Mouse (Mus musculus) adrenal gland, adult 2 months (tissue): ENCODE measurements around the gene Arl4a. TPM values are rescaled to one million over a fixed set of nuclear protein-coding genes. Genes with fewer than 3 reads are reported as not detected.
A peak's percentile ranks its signal among the peaks of the same experiment; 100 is the strongest.

ENCODE experiments used
- DNase-seq: peaks from one replicate; pipeline ENCODE4 v3.0.0; 2021
- polyA plus RNA-seq: library from polyadenylated mRNA; depleted of rRNA; stranded (reverse); fragments of >200 nt; gene quantifications from 2 replicates; pipeline ENCODE4 v1.2.3, GENCODE M21; 2012
- total RNA-seq, 2 experiments: library from RNA; stranded (reverse); gene quantifications; 2 replicates each; pipeline ENCODE4 v1.2.3; 2021

Arl4a gene
- total and polyA plus RNA-seq, 3 experiments = 9.9 to 99.1 (median 91.3) TPM

DNA sequence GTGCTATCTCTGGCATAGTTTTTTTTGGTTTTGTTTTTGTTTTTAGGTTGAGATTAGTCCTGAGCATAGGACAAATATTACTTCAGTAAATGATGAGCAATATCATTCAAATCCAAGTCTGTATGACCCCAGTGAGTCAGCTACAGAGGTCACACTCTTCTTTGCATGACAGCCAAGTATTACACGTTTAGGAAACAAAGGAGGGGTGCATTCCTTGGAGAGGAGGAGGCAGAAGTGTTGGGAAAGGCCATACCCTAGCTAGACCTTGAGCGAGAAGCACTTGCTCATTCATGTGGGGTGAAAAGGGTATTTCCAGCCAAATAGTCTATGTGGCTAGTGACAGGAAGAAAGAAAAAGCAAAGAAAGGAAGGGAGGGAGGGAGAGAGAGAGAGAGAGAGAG, 28.0 kb downstream of the Arl4a start:
- peak; percentile 60 for DNase-seq

DNA sequence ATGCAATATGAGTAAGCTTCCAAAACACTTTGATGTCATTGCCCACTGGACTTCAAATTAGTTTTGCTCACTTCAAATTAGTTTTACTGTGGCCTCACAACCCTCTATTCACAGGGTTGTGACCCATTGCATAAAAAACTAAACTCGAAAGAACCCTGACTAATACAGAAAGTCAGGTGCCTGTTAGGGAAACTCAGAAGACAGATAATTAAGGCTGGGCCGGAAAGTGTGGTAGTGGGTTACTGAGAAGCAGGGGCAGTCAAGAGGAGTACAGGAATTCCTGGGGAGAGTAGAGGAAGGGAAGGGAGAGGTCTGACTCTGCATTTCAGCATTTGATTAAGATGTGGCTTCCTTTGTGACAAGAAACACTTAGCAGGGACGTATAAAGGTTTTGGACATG, 29.4 kb downstream of the Arl4a start:
- DNase-seq = no peak

DNA sequence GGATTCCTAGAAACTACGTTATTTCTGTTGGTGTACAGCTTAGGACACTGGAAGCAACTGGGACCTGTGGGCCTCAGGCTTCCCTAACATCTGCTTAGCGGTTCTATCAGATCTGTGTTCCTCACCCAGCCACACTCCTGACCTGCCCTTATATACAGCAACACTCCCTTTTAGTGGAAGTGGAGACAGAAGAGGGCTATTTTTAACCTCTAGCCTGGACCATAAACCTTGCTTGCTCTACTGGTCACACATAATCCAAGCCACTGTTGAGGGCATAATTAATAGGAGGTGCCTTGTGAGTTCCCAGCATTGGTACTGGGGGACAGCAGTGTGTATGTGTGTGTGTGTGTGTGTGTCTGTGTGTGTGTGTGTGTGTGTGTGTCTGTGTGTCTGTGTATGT, 33.1 kb downstream of the Arl4a start:
- DNase-seq = no peak

DNA sequence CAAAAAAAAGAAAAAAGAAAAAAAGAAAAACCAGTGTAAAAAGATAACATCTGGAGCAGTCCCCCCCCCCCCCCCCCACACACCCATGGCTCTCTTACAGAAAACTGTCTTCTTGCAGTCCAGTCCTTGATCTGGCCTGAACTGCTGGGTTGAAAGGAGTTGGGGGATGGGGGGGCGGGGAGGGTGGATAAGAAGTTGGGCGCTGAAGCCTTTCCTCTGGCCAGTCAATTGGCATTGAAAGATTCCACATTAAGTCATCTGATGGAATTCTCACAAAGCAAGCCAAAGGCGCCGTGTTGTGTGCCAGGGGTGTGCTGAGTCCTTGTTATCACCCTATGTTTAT, 39.0 kb downstream of the Arl4a start:
- no peak for DNase-seq

DNA sequence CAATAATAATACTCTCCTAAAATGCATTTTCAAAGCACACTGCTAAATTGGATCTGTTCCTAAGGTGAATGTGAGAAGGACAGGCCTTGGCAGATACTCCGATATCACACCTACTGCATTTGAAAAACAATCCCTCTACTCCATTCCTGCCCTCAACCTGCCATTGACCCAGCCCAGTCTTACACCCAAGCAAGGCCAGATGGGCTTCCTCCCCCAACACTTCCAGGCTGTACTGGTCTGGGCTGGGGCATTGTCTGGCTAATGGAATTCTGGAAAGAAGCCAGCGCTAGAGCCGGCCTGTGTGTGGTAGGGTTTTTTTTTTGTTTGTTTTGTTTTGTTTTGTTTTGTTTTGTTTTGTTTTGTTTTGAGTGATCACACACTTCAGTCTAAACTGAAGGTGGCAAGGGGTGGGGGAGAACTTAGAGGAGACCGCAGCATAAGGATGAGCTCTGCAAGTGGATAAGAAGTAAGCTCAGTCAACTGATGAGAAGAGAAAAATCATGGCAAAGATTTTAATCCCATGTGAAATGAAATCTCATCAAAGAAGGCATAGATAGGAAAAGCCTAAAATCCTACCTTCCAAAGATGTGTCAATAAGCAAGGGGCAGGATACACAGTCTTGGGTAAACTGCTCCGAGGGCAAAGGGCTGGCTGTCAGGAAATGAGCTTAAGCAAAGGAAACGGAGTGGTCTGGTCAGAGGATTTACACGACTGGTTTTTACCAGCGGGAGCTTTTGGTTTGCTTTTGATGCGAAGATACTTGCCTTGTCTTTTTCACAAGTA, 39.6 kb downstream of the Arl4a start:
- DNase-seq = no peak

DNA sequence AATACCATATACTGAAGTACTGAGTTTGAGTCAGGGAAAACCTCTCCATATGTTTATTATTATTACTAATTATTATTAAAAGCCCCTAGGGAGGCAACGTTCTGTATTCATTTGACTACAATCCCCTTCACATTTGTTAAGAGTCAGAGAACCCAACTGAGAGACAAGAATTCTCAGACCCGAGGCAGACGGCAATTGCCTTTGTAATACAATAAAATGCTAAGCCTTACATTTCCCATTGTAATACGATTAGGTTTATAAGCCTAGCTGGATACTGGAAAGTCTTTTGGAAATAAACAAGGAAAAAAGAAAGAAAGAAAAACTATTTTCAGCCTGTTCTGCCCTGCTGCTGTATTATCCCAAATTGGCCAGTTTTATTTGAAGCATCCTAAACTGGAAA, 40.2 kb downstream of the Arl4a start:
- no peak for DNase-seq

DNA sequence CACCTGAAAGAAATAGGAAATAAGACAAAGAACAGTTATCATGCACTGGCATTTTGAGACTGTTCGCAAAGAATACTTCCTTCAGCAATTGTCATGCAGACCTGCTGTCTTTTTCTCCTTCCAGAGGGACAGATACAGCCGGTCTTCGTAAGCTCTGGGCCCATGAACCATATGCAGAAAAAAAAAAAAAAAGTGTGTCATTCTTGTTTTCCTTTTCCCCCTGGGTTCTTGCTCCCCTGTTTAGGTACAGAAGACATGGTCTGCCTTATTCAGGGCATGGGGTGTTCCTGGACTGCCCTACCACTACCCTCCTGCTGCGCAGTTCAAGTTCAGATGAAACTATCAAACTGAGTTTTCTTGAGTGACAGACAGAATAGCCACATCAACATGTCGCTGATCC, 41.8 kb downstream of the Arl4a start:
- DNase-seq = no peak

DNA sequence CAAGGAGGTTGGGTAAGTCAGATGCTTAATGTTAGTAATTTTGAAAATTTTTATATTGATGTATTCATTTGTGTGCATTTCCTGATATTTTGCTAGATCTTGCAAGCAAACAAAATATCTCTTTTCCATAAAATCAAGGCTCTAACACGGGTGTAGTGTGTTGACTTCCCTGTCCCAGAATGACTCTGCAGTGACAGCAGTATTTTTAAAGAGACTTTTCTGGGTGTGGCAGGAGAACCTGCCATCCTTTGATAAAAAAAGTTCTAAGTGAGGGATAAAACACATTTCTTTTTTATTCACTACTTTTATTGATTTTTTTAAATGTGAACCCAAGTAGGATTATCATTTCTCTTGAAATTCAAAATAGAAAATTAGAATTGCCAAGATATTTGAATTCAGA, 42.2 kb downstream of the Arl4a start:
- no peak for DNase-seq

DNA sequence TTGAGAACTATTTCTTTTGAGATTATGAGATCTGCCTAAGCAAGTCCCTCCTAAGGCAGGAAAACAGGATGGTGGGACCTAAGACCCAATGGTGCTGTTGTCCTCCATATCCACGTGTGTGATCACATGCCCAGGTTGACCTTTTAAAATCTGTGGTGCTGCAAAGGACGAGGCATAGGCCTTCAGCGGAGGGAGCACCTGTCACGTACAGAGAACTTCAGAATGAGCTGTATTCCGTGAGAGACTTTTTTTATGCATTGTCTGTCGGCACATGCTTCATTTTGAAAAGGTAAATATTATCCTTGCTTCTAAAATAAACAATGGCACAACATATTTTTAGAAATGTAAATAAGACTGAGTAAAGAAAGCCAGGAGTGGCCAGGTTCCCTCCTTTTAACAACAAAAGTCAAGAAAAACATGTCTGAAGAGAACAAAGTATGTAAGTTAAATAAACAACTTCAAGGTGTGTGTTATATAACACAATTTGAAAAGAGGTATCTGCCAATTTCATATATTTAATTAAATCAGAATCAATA, 45.0 kb downstream of the Arl4a start:
- no peak for DNase-seq

DNA sequence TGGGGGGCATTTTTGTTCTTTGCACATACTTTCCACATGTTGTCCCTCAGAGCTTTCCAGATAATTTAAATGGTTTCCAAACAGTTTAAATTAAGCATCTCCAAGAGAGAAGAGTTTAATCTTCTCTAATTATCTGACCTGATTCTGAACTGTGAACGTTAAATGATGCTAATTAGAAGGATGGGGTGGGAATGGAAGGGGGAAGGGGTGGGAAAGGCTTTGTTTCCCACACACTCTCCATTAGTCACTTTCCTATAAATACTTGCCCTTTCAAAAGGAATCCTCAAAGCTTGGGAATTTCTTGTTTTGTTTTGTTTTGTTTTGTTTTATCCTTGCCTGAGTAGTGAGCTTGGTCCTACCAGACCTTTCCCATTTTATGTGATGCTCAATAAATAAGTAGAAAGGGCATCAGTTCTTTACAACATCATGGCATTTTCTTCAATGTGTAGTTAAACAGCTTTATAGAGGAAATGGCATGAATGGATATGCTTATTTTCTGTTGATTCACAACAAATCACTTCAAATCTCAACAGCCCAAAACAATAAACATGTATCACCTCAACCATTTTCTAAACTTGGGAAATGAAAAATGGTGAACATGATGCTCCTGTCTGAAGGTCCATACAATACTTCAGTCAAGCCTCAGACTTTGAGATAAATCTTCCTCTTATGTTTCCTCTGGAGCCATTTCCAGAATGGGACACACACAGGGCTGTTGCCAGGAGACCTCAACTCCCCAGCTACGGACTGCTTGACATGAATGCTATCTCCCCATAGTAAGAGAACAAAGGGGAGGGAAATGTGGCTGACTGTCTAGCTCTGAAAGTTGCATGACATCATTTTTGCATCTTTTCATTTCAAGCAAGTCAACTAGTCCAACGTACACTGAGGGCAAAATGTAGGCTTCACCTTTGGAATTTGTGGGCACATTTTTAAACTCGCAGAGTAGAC, 46.7 kb downstream of the Arl4a start:
- DNase-seq = no peak

DNA sequence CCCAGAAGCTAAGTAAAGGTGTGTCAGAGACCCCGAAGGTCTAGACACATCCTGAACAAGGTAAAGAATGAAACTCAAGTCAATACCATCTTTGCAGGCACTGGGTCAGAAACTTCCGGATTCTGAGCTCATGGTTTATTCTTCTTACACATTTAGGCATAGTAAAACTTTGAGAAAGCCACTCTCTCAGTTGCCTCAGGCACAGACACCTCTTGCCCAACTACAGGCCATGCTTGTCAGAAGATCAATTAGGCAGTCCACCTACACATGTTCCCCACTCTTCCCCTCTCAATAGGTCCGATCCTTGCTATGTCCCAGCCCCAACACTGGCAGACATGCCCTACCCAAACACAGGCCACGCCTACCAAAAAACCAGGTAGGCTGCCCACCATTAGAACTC, 48.7 kb downstream of the Arl4a start:
- DNase-seq = no peak

DNA sequence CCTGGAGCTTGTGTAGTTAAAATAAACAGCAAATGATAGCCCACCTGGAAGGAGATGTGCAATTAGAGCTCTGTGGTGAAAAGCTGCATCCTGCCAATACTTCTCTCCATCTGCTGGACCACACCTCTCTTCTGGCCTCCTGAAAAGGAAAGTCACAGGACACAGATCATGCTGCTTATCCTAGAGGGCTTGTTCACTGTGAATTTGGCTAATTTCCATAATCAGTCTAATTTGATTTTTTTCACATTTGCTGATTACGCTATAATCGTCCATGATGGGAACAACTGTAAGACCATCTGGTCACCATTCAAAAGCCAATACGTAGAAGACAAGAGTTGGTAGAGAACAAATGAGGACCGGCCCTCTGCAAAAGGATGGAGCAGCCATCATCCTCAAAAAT, 50.6 kb downstream of the Arl4a start:
- DNase-seq = no peak

DNA sequence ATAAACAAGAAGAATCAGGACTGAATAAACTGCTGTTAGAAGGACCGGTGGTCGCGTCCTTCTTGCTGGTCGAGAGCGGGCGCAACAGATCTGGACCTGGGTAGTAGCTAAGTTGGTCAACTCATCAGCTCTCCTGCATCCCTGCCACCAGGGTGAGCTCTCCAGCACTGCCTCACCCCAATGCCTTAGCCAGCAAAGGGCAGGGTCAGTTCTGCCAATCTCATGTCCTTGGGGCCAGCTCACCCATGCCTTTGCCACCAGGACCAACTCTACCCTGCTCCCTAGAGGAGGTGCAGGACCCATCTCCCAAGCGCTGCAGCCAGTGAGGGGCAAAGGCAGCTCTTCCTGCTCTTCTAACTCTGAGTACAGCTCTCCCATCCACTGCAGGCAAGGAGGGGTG, 52.2 kb downstream of the Arl4a start:
- peak; percentile 51 for DNase-seq

DNA sequence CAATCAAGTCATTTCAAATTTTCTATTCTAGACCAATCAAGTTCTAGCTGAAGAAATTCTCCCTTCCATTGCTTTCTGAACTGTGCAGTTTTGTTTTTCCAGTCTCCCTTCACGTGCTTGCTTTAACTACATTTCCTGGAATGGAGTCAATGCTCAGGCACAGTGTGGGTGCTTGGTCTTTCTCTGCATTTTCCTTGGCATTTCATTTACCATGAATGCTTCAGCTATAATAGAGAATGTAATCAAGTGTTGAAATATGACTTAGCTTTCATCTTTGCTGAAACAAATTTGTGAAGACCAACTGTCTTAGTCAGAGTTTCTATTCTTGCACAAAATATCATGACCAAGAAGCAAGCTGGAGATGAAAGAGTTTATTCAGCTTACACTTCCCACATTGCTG, 58.0 kb downstream of the Arl4a start:
- DNase-seq = no peak

DNA sequence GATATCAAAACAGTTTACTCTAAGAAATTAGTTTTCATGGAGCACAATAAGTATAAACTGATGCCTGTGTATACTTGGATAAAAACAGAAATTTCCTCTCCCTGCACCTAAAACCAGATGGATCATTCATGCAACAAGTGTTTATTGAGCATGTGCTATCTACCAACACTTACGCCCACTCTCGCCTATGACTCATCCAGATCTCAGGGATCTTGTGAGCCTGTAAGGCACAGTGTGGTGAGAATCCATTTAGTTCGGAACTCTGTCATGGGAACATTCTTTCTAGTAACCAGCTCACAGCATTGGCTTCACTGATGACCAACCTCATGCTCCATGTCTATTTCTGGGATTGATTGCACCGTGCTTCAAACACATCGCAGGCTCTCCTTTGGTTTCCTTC, 58.8 kb downstream of the Arl4a start:
- DNase-seq = no peak

DNA sequence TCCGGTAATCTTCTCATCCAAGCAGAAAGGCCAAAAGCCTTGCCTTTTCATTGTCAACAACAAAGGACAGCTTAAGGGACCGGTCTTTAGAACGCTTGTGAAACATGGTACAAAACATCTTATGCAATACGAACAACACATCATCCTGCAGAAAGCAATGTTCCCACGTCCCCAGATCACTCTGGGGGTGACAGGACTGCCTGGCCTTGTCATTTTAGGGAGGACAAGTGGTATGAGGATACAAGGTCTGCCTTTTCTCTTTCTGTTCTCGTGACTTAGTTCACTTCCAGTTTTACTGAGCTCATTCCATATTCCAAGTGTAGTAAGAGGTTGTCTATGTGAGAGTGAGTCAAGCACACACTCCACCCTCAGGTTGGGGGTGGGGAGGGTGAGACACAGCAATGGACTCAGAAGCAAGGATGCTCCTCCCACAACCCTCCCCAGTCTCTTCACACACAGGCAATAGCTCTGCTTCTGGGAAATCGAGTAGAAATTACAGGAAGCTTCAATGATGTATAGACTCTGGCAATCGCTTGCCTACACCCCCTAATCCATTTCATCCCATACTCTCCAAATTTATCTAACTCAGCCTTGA, 59.7 kb downstream of the Arl4a start:
- DNase-seq = peak; percentile 70

DNA sequence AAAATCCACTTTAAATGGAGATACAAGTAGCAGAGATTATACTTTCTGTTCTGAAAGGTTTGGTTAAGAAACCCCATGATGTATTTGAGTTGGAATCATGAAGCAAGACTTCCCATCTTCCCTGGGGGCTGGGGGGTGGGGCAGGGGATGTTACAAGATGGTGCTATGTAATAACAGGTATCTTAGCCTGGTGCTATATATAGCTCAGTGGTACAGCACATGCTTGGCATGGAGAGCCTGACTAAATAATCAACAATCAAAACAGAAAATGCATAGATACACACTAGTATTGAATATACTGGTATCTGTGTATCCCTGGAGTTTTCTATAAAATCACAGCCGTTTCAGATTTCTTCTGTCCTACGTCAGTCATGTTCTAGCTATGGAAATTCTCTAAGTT, 61.4 kb downstream of the Arl4a start:
- DNase-seq = no peak

DNA sequence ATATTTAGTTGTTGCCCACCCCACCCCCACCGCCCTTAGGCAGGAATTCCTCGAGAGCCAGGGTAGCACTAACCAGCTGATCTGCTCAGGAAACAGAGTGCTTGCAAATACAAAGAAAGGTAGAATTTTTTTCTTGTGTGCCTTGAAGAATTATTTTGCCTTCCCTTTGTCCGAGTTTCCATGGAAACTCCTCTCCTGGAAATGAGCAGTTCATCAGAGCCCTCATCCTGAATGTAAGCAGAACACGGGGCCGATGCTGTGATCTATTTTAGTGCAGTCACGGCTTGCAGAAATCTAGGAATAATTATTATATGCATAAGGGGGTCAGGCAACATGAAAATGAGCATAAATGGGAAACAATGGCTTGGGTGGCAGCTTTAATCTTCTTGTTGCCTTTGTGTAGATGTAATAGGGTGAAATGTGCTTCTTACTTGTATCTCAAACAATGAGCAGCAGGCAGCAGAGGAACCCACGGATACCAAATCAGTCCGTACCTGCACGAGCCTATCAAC, 61.9 kb downstream of the Arl4a start:
- DNase-seq = no peak

DNA sequence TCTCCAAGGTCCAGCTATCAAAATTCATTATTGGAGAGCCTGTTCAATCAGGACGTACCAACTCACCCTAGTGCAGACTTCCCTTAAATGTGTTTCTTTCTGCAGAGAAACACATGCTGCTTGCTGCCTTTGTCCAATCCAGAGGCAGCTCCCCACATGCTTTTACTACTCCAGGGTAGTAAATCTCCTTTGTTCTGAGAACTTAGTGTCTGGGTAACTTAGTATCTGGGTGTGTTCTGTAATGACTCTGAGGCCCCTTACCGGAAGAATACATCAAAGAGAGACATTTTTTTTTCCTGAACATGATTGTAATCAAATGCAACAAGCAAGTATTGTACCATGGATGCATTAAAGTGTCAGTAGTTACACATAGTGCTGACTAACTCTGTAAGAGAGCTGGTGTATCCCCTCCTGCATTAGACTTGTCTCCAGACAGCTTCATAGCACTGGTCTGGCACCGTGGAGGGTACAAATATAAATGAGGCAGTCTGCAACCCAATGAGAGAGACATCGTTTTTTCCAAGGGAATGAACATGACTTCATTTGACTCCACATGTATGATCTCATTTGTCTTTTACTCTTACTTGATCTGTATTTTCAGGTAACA, 62.7 kb downstream of the Arl4a start:
- DNase-seq = no peak

DNA sequence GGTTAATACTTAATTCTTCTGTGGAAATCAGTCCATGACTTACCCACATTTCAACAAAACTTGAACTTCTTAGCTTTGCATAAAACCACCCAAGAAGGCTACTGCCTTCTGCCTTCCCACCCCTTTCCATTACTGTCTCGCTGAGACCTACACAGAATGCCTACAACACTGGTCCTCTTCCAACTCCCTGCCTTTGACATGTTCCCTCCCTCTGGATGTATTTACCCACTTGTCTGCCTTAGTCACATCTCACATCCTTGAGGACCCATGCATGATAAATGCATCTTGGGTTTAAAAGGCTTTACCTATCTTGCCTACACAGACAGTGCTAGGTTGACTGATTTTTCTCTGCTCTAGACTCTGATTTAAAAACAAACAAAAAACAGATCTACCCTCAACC, 63.6 kb downstream of the Arl4a start:
- DNase-seq = no peak

DNA sequence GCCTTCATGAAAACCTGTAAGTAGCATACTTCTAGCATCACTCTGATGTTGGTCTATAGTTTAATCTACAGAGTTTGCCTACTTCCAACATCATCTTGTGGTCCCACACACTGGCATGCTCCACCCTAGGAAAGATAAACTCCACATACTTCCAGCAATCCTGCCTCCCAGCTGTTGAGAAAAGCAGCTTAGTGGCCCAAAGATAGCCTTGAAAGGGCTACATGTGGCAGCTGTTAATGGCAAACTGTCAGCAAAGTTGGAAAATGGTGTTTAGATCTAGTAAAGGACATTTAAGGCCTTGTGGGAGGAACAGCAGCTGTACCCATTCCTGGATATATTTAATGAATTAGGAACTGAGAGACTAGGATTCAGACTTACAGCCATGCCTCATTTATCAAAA, 68.3 kb downstream of the Arl4a start:
- DNase-seq = no peak

DNA sequence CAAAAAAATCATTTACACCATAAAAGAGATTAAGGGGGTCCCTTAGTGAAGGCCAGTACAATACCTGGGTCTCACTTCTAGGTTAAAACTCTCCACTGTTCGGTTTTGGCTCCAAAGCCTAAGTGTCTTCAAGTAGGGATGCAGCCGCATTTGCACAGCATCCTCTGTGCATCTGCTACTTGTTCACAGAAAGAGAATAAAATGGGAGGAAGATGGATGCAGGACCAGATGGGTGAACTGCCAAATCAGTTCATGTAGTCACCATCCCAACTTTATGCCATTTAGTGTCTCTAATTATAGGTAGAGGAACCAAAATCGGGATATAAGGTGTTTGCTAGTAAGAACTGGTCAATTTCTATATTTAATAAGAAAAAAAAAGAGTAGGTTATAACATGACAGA, 69.7 kb downstream of the Arl4a start:
- no peak for DNase-seq
